Mouse (Mus musculus) embryonic facial prominence, embryonic 10.5 days (tissue): ENCODE results near the gene Atp6v1b1. TPM values are rescaled to one million over a fixed set of nuclear protein-coding genes. Genes with fewer than 3 reads are reported as not detected.
"Not testable (repeated sequence)": the region's sequence is repeated elsewhere in the genome, so short reads cannot be mapped to it uniquely, and the experiment has no call there.

Experiments used
- DNase-seq: peaks from one replicate; pipeline ENCODE4 v3.0.0-alpha.2; 2017; ENCODE audit warnings: low spot score
- H3K27ac ChIP-seq: fragments of 300-500 bp; sonication (generic); replicated peaks from 2 replicates; pipeline ENCODE4 v1.5.1; 2016; ENCODE audit warnings: mild to moderate bottlenecking
- H3K27me3 ChIP-seq: fragments of 300-500 bp; sonication (generic); replicated peaks from 2 replicates; pipeline ENCODE4 v1.6.1; 2016; ENCODE audit warnings: low read depth, mild to moderate bottlenecking; ENCODE audit not compliant: poor library complexity, severe bottlenecking
- H3K36me3 ChIP-seq: fragments of 300-500 bp; sonication (generic); replicated peaks from 2 replicates; pipeline ENCODE4 v1.6.1; 2016; ENCODE audit warnings: mild to moderate bottlenecking, moderate library complexity
- H3K4me1 ChIP-seq: fragments of 300-500 bp; sonication (generic); 2 replicates; pipeline ENCODE4 v1.6.1; 2016
- H3K4me3 ChIP-seq: fragments of 300-500 bp; sonication (generic); 2 replicates; pipeline ENCODE4 v1.5.1; 2016; ENCODE audit warnings: mild to moderate bottlenecking, moderate library complexity
- H3K9me3 ChIP-seq: fragments of 300-500 bp; sonication (generic); 2 replicates; pipeline ENCODE4 v1.6.1; 2016; ENCODE audit warnings: mild to moderate bottlenecking
- WGBS: fragments of 180-500 bp; shearing (Covaris S2); methylation state at CpG from one replicate; pipeline ENCODE4 v1.1.7; 2016; 5-methylcytosine and 5-hydroxymethylcytosine counted together
- polyA plus RNA-seq: library from polyadenylated mRNA; unstranded; fragments of >200 nt; fragmentation: Nextera tagmentation; extraction: Ambion mirVana; gene quantifications from 2 replicates; pipeline ENCODE4 v1.2.1, GENCODE M21; 2016

Gene Atp6v1b1
- polyA plus RNA-seq, 1 experiment from 2014 or later: not detected

DNA sequence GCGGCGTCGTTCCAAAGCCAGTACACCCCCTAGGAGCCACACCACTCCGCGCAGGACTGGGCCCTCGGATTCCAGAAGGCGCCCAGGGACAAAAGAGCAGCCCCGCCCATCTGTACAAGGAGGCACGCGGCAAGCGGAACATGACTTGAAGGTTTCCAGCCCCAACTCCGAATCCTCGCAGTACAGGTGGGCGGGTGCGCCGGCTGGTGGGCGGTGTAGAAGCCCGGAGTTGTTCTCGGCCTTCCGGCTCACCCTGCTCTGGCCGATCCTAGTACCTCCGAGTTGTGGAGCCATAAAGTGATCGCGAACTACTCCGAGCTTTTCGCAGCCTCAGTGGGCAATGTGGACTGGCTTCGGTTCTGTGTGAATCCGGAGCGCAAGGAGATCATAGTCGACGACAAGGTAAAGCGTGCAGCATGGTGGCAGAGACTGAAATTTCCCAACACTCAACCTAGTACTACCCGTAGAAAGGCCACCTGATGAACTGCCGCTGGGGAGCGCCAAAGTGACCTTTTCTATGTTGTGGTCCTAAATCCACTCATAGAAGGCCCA is 20.2 kb downstream of the Atp6v1b1 start:
- H3K27me3 ChIP-seq: peaks cover 76% of the 10 kb centered on the region
- 1% methylated on average over 35 of the region's 35 CpGs for WGBS
- no peak overlapping the region for H3K27ac ChIP-seq
- peaks cover 18% of the 10 kb centered on the region for H3K4me1 ChIP-seq
- H3K36me3 ChIP-seq: peaks cover 3% of the 10 kb centered on the region; the same call in 1 of the 2 replicates
- H3K9me3 ChIP-seq: no peaks in the 10 kb centered on the region
- peak overlapping the region; percentile 53 for H3K4me3 ChIP-seq
- DNase-seq: peak; percentile 58

DNA sequence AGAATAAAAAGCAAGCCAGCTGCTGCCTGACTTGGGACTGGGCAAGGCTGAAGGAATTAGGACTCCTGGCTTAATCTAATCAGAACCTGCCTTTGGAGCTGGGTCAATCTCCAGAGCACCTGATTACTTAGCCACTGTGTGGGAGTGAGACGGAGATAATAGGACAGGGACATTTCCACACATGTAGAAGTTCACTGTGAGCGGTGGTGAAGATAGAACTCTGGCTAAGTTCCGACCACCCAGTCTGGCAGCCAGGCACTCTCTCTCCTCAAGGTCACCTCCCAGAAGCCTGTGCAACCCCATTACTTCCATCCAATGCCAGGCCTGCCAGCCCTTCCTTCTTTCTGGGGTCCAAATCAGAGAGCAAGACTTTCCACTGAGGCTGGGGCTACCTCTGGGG is 24.2 kb downstream of the Atp6v1b1 start:
- Histone ChIP-seq H3K4me1 (peaks cover 14% of the 10 kb centered on the region), H3K27me3 (peaks cover 36% of the 10 kb centered on the region), H3K27ac (no peak overlapping the region), H3K4me3 (no peak overlapping the region), H3K9me3 (no peaks in the 10 kb centered on the region), H3K36me3 (peaks cover 42% of the 10 kb centered on the region)
- DNase-seq: no peak
- WGBS: 89% methylated on average over 3 of the region's 3 CpGs

DNA sequence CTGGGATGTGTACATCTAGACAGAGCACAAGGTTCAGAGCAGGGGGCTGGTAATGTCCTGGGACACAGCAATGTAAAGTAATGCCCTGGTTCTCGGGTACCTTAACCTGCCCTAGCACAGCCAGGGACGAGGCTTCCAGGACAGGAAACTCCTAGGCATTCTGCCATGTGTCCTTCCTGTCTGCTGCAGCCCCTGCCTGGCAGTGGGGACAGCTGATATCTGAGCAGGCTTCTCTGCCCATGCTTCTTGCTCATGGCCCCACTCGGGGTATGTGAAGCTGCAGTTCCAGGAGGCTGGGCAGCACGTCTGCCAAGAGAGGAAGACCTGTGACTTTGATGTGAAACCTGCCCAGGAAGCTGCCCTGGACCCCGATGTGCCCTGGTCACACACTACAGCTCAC is 25.7 kb downstream of the Atp6v1b1 start:
- peaks cover 4% of the 10 kb centered on the region for H3K4me1 ChIP-seq
- no peak overlapping the region for H3K4me3 ChIP-seq
- DNase-seq: no peak
- WGBS: 83% methylated on average over 5 of the region's 5 CpGs
- H3K27ac ChIP-seq: no peak overlapping the region
- peaks cover 57% of the 10 kb centered on the region for H3K36me3 ChIP-seq
- H3K27me3 ChIP-seq: peaks cover 20% of the 10 kb centered on the region
- no peaks in the 10 kb centered on the region for H3K9me3 ChIP-seq

DNA sequence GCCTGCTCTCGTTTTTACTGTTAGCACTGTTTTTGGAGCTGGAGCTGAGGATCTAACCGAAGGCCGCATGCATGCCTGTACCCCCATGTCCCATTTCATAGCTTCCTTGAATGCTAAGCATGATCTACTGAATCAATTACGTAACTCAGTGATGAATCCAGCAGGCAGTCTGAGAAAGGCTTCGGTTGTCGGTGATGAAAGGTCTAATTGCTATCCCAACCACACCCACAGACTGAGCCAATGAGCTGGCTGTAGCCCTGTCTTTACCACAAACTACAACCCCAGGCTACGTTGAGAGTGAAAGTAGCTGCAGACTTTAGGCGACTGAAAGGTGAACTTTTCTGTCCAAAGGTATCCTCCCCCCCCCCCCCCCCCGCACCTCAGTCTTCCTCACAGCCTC is 31.3 kb downstream of the Atp6v1b1 start:
- no peaks in the 10 kb centered on the region for H3K27me3 ChIP-seq
- no peaks in the 10 kb centered on the region for H3K9me3 ChIP-seq
- H3K4me3 ChIP-seq: peak overlapping the region; percentile 97
- 63% methylated on average over 9 of the region's 9 CpGs for WGBS
- peaks cover 27% of the 10 kb centered on the region for H3K4me1 ChIP-seq
- no peak for DNase-seq
- peaks cover 46% of the 10 kb centered on the region for H3K36me3 ChIP-seq
- no peak overlapping the region for H3K27ac ChIP-seq

DNA sequence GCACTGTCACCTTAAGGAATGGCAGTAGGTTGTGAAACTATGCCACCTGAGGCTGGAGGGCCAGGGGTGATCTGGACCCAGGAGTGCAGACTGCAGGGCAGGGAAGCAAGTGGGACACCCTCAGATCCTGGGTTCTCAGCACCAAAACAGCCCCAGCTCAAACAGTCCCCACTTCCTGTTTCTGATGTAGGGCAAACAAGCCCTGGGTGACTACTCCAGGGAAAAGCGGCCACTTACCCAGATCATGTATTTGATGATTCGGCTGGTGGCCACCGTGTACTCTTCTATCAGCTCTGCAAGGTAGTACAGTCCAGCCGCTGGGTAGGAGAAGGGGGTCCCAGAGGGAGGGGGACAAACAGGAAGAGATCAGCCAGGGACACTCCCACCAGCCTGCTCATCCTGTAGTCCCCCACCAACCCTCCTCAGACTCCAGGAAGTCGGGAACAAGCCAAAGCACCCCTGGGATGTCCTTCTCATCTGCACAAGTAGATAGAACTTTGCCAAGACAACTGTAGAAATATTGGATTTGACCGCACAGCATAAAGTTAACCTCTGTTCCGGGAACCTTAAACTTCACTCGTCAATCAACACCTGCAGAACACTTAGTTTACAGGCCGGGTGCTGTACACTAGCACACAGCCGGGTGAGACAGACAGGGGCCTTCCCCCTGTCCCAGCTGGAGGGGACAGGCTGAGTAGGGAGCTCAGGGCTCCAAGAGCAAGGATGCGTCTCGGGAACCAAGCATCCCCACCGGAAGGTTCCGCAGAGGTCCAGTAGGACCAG is 32.2 kb downstream of the Atp6v1b1 start:
- Histone ChIP-seq H3K4me1 (peaks cover 27% of the 10 kb centered on the region), H3K4me3 (peak overlapping the region; percentile 97), H3K9me3 (no peaks in the 10 kb centered on the region), H3K27ac (peak overlapping the region; percentile 93), H3K27me3 (no peaks in the 10 kb centered on the region), H3K36me3 (peaks cover 37% of the 10 kb centered on the region)
- DNase-seq: peak; percentile 36
- 3% methylated on average over 14 of the region's 14 CpGs for WGBS

DNA sequence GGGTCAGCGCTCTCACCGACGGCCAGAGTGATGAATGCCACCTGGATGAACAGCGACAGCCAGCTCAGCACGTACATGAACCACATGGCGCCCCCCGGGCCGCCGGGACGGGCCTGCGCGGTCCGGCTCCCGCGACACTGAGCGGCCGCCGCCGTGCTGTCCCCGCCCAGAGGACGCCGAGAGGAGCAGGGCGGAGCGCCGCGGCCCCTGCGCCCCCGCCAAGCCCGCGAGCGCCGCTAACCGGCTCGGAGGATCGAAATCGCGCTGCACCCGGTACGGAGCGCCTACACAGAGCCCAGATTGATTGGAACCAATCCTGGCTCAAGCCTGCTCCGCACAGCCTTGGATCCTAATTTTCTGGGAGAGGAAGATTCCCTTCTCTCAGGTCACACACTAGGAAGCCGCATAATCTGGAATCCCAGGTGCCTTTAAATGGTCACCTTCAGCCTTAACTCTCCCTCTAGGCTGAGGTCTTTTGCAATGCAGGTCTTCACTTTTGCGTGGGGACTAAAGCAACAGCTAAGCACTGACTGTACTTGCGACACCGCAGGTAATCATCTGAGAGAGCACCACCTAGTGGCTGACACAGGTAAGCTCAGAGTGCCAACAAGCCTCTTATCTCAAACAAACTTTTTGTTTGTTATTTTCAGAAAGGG is 33.0 kb downstream of the Atp6v1b1 start, which contains the start of gene Tex261:
Gene Tex261, minus strand, starts transcription at position 176 of the 656 bp plus-strand sequence.
- WGBS: under 1% methylated on average over 45 of the region's 45 CpGs
- peaks cover 30% of the 10 kb centered on the region for H3K36me3 ChIP-seq
- peak; percentile 93 for DNase-seq
- no peaks in the 10 kb centered on the region for H3K27me3 ChIP-seq
- no peaks in the 10 kb centered on the region for H3K9me3 ChIP-seq
- H3K4me3 ChIP-seq: peak within 1 kb of the TSS; percentile 97
- H3K4me1 ChIP-seq: peaks cover 27% of the 10 kb centered on the region
- H3K27ac ChIP-seq: peak within 1 kb of the TSS; percentile 93

DNA sequence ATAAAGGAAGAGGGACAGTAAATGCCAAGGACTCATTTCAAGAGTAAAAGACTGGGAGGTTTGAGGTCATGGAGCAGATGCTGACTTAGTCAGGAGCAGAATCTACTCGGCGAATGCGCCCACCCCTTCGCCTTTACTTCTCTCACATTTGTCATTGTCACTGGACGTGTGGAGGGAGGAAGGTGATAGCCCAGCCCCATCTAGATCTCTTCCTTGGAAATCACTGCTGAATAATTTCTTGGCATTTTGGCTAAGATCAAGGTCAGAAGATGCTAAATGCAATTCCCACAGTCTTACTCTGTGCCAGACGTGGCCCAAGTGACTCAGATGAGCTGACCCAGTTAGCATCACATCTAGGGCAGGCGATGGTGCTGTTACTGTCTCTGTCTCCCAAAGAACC is 35.5 kb downstream of the Atp6v1b1 start:
- DNase-seq: no peak
- Histone ChIP-seq H3K4me1 (peaks cover 25% of the 10 kb centered on the region), H3K9me3 (no peaks in the 10 kb centered on the region), H3K27ac (no peak overlapping the region), H3K36me3 (peaks cover 4% of the 10 kb centered on the region), H3K4me3 (no peak overlapping the region), H3K27me3 (no peaks in the 10 kb centered on the region)
- 86% methylated on average over 7 of the region's 7 CpGs for WGBS

DNA sequence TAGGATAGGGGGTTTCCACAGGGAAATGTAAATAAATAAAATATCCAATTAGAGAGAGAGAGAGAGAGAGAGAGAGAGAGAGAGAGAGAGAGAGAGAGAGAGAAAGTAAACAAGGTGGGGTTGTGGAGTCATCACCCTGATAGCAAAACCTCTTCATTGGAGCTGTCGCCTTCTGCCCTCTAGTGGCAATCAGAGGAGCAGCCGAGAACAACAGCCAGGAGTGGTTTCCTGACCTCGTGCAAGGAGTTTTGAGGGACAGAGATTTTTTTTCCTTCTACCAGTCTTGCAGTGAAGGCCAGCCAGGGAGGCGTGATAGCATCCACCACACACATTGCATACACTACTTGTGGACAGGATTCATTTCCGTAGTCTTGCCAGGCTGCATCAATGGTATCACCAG is 36.2 kb downstream of the Atp6v1b1 start:
- Histone ChIP-seq H3K27ac (no peak overlapping the region), H3K36me3 (no peaks in the 10 kb centered on the region), H3K9me3 (no peaks in the 10 kb centered on the region), H3K27me3 (no peaks in the 10 kb centered on the region), H3K4me3 (no peak overlapping the region), H3K4me1 (peaks cover 18% of the 10 kb centered on the region)
- peak; percentile 63 for DNase-seq
- WGBS: 3% methylated on average over 5 of the region's 5 CpGs

DNA sequence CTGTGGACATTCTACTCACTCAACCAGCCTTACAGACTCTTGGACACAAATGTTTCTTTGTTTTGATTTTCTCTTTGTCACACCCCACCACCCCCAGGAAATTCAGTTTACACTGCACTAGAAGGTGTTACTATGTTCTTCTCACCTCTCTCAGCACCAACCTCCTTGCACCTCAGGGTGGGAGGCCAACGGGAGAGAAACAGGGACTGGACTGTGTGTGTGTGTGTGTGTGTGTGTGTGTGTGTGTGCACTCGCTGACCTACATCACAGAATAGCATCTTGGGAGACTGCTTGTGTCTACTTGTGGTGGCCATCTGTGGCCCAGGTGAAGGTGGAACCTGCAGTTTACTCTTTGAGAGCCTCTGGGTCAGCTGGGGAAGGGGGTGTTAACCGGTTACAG is 43.6 kb downstream of the Atp6v1b1 start:
- DNase-seq: no peak
- no peaks in the 10 kb centered on the region for H3K27me3 ChIP-seq
- no peaks in the 10 kb centered on the region for H3K36me3 ChIP-seq
- no peak overlapping the region for H3K27ac ChIP-seq
- no peak overlapping the region for H3K4me3 ChIP-seq
- peaks cover 5% of the 10 kb centered on the region for H3K4me1 ChIP-seq
- 79% methylated on average over 3 of the region's 3 CpGs for WGBS
- no peaks in the 10 kb centered on the region for H3K9me3 ChIP-seq

DNA sequence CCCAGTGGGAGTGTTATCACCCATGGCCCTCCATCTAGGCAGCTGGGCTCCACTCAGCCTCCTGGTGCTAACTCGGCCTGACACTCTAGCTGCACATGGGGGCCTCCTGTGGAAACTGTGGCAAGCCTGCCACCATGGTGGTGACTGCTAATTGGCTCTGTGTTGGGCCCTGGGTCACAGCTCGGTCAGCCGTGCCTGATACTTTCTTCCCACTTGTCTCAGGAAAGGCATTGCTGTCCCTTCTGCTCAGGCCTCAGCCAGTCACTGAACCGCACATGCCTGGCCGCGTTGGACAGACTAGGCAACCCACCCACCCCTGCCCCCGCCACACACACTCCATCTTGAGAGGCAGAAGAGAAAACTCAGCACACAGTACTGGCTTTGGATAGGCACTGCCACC is 45.8 kb downstream of the Atp6v1b1 start:
- peaks cover 5% of the 10 kb centered on the region for H3K4me1 ChIP-seq
- H3K9me3 ChIP-seq: no peaks in the 10 kb centered on the region
- peak; percentile 38 for DNase-seq
- no peak overlapping the region for H3K4me3 ChIP-seq
- no peaks in the 10 kb centered on the region for H3K36me3 ChIP-seq
- peaks cover 7% of the 10 kb centered on the region; the same call in 1 of the 2 replicates for H3K27me3 ChIP-seq
- 68% methylated on average over 7 of the region's 7 CpGs for WGBS
- H3K27ac ChIP-seq: no peak overlapping the region; the same call in 1 of the 2 replicates

DNA sequence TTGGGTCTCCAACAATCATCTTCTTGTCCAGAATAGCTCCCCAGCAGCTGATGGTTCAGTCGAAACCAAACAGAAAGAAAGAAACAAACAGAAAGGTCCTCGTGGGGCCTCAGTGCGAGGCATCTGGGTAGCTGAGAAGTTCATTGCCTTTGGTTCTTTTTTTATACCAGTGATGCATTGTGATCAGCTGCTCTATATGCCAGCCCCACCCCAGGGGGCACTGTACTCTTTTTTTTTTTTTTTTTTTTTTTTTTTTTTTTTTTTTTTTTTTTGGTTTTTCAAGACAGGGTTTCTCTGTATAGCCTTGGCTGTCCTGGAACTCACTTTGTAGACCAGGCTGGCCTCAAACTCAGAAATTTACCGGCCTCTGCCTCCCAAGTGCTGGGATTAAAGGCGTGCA is 47.7 kb downstream of the Atp6v1b1 start:
- peaks cover 16% of the 10 kb centered on the region for H3K4me1 ChIP-seq
- DNase-seq, H3K9me3 ChIP-seq, H3K27ac ChIP-seq, H3K27me3 ChIP-seq, H3K4me3 ChIP-seq, H3K36me3 ChIP-seq: not testable (repeated sequence)
- WGBS: 90% methylated on average over 5 of the region's 5 CpGs

DNA sequence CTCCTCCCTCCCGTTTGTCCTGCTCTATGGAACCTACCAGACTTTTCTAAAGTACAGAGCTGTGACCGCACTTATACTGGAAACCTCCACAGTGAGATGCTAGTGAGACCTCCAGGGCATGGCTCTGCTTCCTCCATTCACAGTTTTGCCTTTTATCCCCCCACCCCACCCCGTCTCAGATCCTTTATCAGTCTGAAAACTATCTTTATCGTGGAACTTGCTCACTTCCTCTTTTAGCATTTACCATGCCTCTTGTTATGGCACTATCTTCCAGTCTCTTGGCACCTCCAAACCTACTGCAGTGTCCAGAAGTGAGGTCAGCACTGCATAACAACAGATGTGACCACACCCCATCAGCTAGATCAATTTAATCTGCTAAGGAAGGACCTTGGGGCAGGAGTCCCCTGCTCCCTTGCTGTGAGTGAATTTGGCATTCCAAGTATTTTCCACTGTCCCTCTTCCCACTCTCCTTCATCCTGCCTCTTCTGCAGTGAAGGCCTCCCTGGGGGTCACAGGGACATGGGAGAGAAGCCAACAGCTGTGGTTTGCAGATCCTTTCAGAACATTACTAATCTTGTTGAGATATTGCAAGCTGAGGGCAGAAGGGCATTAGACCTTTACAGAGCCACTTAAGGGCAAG is 48.6 kb downstream of the Atp6v1b1 start:
- no peak for DNase-seq
- Histone ChIP-seq H3K27me3 (peaks cover 7% of the 10 kb centered on the region; the same call in 1 of the 2 replicates), H3K4me3 (no peak overlapping the region), H3K9me3 (no peaks in the 10 kb centered on the region), H3K36me3 (no peaks in the 10 kb centered on the region), H3K4me1 (peaks cover 20% of the 10 kb centered on the region), H3K27ac (no peak overlapping the region)
- 70% methylated on average over 4 of the region's 4 CpGs for WGBS
